Mouse (Mus musculus): Measurements from ENCODE around the gene Grhl3.

Grhl3 gene

DNA sequence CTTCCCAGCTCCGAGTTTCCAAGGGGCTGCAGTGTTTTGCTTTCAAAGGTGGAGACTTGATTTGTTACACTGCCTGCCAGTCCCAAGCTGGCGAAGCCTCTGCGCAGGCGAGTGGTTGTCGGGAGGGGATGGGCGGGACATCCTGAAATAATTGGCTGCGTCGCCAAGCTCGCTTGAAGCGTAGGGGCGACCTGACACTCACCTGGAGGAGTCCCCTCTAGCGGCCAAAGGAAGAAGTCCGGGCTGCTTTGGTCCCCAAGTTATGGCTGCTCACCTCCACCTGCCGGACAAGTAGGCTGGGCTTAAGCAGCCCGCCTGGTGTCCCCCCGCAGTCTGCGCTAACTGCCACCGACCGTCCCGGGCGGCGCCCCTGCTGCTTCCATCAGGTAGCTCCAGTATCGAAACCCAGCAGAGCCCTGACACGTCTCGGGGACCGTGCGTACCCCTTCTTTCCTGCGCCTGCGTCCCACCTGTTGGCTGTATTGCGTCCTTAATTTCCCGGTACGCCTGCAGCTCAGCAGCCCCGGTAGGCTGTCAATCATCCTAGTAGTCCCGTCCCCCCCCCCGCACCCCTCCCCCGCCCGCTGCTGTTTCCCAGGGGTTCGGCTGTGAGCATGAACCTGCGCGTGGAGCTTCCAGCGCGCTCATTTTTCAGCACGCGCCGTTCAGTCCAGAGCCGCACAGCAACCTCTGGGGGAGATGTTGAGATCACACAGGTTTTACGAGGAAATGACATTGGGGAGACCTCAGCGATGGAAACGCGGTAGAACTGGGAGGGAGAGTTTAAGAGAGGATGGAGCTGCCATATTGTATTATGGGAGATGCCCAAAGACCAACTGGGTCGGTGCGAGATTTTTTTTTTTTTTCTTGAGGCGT lies 78.7 kb downstream of the Grhl3 start, which contains the start of the genes Stpg1 and Nipal3:
TSS of gene Stpg1 (plus strand) at position 270 of the 876 bp plus-strand sequence.
TSS of gene Nipal3 (minus strand) at position 518 of the 876 bp plus-strand sequence.
- peak; percentile 77 to 80 for DNase-seq (ENCODE audit: low spot score in 2 of 2)

GRCm38 (mm10) chr4:135493691-135494520 lies 79.5 kb downstream of the Grhl3 start:
- DNase-seq (ENCODE audit: low spot score in 2 of 2) = peak in 1 of 2 experiments; percentile 24

DNA sequence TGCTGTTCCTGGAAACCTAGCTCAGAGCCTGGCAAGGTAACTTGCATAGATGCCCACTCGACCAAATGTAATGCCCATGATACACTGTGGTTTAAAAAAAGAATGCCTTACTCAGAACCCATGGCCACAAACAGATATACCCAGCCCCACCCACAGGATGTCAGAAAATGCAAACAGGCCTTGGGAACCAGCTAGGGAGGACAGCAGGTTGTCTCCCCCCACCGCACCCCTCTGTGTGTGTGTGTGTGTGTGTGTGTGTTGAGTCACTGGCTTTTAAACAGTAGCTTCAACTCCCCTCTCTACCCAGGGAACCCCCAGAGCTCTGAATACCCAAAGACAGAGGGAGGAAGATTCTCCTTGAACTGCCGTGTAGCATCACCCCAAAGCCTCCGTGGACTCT lies 80.2 kb downstream of the Grhl3 start:
- DNase-seq (ENCODE audit: low spot score in 2 of 2) = no peak

Measured in frontal cortex, postnatal 14 days (tissue).